Mouse (Mus musculus) ES-E14 (cell line): ENCODE results near the gene Egfl8. TPM values are rescaled to one million over a fixed set of nuclear protein-coding genes. Genes with fewer than 3 reads are reported as not detected.

Experiments used
- DNase-seq: peaks from one replicate; pipeline ENCODE4 v3.0.0-alpha.2; 2013; ENCODE audit warnings: low read depth, low spot score
- H3K27ac ChIP-seq: 2 replicates; pipeline ENCODE4 v1.5.1; 2012; ENCODE audit warnings: low read depth, mild to moderate bottlenecking, low read length, moderate library complexity, mixed read lengths; ENCODE audit not compliant: poor library complexity, insufficient read depth, severe bottlenecking
- H3K36me3 ChIP-seq: 2 replicates; pipeline ENCODE4 v1.6.1; 2012; ENCODE audit warnings: mild to moderate bottlenecking, low read length, moderate library complexity, mixed read lengths; ENCODE audit not compliant: control insufficient read depth, poor library complexity, insufficient read depth, severe bottlenecking
- H3K4me1 ChIP-seq, 2 experiments: fragments of 150-350 bp in 1 of 2; sonication (generic) in 1 of 2; 2 replicates each; pipeline ENCODE4 v1.6.1; 2012; ENCODE audit warnings: low read length in 2 of 2, mild to moderate bottlenecking in 1 of 2, mixed read lengths in 1 of 2; ENCODE audit not compliant: control insufficient read depth in 2 of 2, insufficient read depth in 2 of 2, poor library complexity in 1 of 2
- H3K4me3 ChIP-seq, 2 experiments: fragments of 150-350 bp in 1 of 2; sonication (generic) in 1 of 2; 2 replicates each; pipeline ENCODE4 v1.5.1; 2012; ENCODE audit warnings: low read length in 2 of 2, low read depth in 1 of 2, mild to moderate bottlenecking in 1 of 2, mixed read lengths in 1 of 2; ENCODE audit not compliant: insufficient read depth in 1 of 2, poor library complexity in 1 of 2, severe bottlenecking in 1 of 2
- H3K9ac ChIP-seq: 2 replicates; pipeline ENCODE4 v1.6.1; 2012; ENCODE audit warnings: low read depth, mild to moderate bottlenecking, low read length, mixed read lengths; ENCODE audit not compliant: poor library complexity, insufficient read depth, severe bottlenecking
- H3K9me3 ChIP-seq: fragments of 150-350 bp; sonication (generic); 2 replicates; pipeline ENCODE4 v1.6.1; 2012; ENCODE audit warnings: low read depth, mild to moderate bottlenecking, low read length; ENCODE audit not compliant: control insufficient read depth, insufficient read depth
- CHD2 ChIP-seq: IDR thresholded peaks from 2 replicates; pipeline ENCODE4 v1.6.1; 2014; ENCODE audit warnings: mild to moderate bottlenecking, low read depth, low read length, inconsistent platforms
- HCFC1 ChIP-seq: IDR thresholded peaks from 2 replicates; pipeline ENCODE4 v1.6.1; 2012; ENCODE audit warnings: low read length, inconsistent platforms, borderline replicate concordance; ENCODE audit not compliant: insufficient read depth
- MAFK ChIP-seq: IDR thresholded peaks from 2 replicates; pipeline ENCODE4 v1.6.1; 2014; ENCODE audit warnings: mild to moderate bottlenecking, low read depth, low read length, inconsistent platforms; ENCODE audit not compliant: insufficient read depth
- ZC3H11A ChIP-seq: IDR thresholded peaks from 2 replicates; pipeline ENCODE4 v1.6.1; 2012; ENCODE audit warnings: low read depth, mild to moderate bottlenecking, inconsistent platforms, low read length, borderline replicate concordance
- ZNF384 ChIP-seq: IDR thresholded peaks from 2 replicates; pipeline ENCODE4 v1.6.1; 2012; ENCODE audit warnings: low read depth, low read length, inconsistent platforms
- in situ Hi-C, 2 experiments: fragments of 600-800 bp; cut with MboI; formaldehyde crosslinking; loops; one replicate each; pipeline ENCODE4 v1.15.1; 2025; ENCODE audit warnings: low sequenced_read_pairs in 2 of 2, inconsistent platforms in 1 of 2; ENCODE audit not compliant: unreplicated experiment in 2 of 2
- total RNA-seq: library from RNA; depleted of rRNA; stranded (reverse); fragments of 300-350 nt; gene quantifications from 2 replicates; pipeline ENCODE4 v1.2.3, GENCODE M21; 2012

Egfl8 gene
- total RNA-seq, 1 experiment = 1.0 TPM

GRCm38 (mm10) chr17:34626062-34626772, 10.4 kb upstream of the Egfl8 start:
- TF ChIP-seq ZC3H11A (no peak), ZNF384 (no peak), MAFK (no peak), CHD2 (no peak), HCFC1 (no peak)
- no peaks in the 10 kb centered on the region for H3K9me3 ChIP-seq
- peaks cover 6% of the 10 kb centered on the region; the same call in 1 of the 2 replicates for H3K36me3 ChIP-seq
- peaks cover 6 to 26% of the 10 kb centered on the region in 2 experiments; a peak in 3 of 4 replicates for H3K4me1 ChIP-seq
- H3K27ac ChIP-seq = no peak overlapping the region
- H3K9ac ChIP-seq = peak overlapping the region; percentile 69
- in situ Hi-C loops = no loop called here
- no peak for DNase-seq
- H3K4me3 ChIP-seq = peak overlapping the region; percentile 67 to 80

GRCm38 (mm10) chr17:34624981-34625380, 9.2 kb upstream of the Egfl8 start:
- H3K27ac ChIP-seq = no peak overlapping the region
- no peak overlapping the region for H3K4me3 ChIP-seq
- H3K4me1 ChIP-seq = peaks cover 6 to 16% of the 10 kb centered on the region in 2 experiments; a peak in 3 of 4 replicates
- peaks cover 6% of the 10 kb centered on the region; the same call in 1 of the 2 replicates for H3K36me3 ChIP-seq
- no peaks in the 10 kb centered on the region for H3K9me3 ChIP-seq
- H3K9ac ChIP-seq = no peak overlapping the region
- TF ChIP-seq ZNF384 (no peak), HCFC1 (no peak), ZC3H11A (no peak), MAFK (no peak), CHD2 (no peak)
- no peak for DNase-seq
- in situ Hi-C loops = no loop called here

DNA sequence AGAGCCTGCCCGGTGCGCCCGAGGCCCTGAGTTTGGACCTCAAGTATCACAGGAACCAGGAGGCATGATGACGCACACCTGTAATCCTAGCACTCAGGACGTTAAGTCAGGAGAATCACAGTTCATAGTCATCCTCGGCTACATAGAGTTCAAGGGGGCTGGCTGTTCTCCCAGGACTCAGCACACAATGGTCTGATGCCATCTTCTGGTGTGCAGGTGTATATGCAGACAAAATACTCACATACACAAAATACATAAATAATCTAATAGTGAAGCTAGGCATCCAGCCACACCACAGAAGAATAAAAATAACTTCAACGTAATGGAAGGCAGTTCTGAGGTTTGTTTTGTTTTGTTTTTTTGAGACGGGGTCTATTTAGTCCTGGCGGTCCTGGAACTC, 7.4 kb upstream of the Egfl8 start:
- Histone ChIP-seq H3K9me3 (no peaks in the 10 kb centered on the region), H3K36me3 (peaks cover 6% of the 10 kb centered on the region; the same call in 1 of the 2 replicates), H3K4me1 (peaks cover 0 to 9% of the 10 kb centered on the region in 2 experiments; a peak in 1 of 4 replicates), H3K27ac (no peak overlapping the region), H3K4me3 (no peak overlapping the region), H3K9ac (peak overlapping the region; percentile 21; the same call in 1 of the 2 replicates)
- DNase-seq = no peak
- in situ Hi-C loops = no loop called here
- no peak for TF ChIP-seq MAFK
- TF ChIP-seq CHD2 = no peak
- TF ChIP-seq ZNF384 = no peak
- no peak for TF ChIP-seq ZC3H11A
- TF ChIP-seq HCFC1 = no peak

DNA sequence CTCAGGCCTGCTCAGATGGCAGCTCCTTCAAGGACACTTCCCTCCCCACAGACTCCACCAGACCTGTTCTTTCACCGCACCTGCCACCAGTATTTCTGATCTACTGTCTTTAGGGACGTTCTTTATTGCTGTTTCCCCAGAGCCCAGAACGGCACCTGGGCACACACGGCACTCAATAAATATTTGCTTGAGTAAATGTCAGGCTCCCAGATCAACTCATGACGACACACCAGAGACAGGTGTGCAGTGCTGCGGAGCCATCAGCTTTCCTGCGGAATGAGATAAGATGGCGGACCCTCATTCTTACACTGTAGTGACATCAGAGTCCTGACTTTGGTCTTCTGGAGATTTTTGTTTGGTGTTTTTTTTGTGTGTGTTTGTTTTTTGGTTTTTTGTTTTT, 5.2 kb upstream of the Egfl8 start:
- H3K9me3 ChIP-seq = no peaks in the 10 kb centered on the region
- TF ChIP-seq ZC3H11A (no peak), MAFK (no peak), HCFC1 (no peak), ZNF384 (no peak), CHD2 (no peak)
- H3K27ac ChIP-seq = no peak overlapping the region
- in situ Hi-C loops = no loop called here
- no peak for DNase-seq
- H3K36me3 ChIP-seq = peaks cover 6% of the 10 kb centered on the region; the same call in 1 of the 2 replicates
- H3K4me3 ChIP-seq = no peak overlapping the region
- H3K4me1 ChIP-seq = peaks cover 0 to 6% of the 10 kb centered on the region in 2 experiments; a peak in 1 of 4 replicates
- no peak overlapping the region for H3K9ac ChIP-seq
